Mouse (Mus musculus): ENCODE measurements at regions not wholly inside any gene's neighbourhood (a gene's known extent, or its start where the extent isn't known, plus 50 kb on each side); places are given as distances from the start of the nearest gene placed in this dataset.

DNA sequence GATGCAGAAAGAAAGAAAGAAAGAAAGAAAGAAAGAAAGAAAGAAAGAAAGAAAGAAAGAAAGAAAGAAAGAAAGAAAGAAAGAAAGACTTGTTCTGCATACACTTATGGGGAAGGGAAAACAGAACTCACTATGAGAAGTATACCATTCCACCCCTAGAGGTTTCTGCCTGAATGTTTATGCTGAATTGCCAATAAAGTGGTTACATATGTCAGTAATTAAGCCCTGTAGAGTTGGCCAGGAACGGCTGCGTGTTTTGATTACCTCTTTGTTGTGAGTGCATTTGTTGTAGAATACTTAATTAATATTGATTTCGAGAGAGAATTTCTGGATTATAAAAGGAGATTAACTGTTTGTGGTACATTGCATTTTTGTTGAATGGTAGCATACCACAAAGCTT lies 224.0 kb upstream of the Krr1 start:
- no peak for TF ChIP-seq CTCF (IDR thresholded peaks at IDR 0.05; ENCODE audit: extremely low read depth, insufficient read length, insufficient replicate concordance, low read depth, low read length)
- TF ChIP-seq POLR2A (IDR thresholded peaks at IDR 0.05; ENCODE audit: low read depth, low read length): no peak

Data from small intestine, adult 2 months (tissue).